Mouse (Mus musculus) heart, adult 11 months (tissue): ENCODE results near the gene Col5a1.
A peak's percentile ranks its signal among the peaks of the same experiment; 100 is the strongest.

Experiments used
- DNase-seq: peaks from one replicate; pipeline ENCODE4 v3.0.0; 2022

Col5a1 gene

DNA sequence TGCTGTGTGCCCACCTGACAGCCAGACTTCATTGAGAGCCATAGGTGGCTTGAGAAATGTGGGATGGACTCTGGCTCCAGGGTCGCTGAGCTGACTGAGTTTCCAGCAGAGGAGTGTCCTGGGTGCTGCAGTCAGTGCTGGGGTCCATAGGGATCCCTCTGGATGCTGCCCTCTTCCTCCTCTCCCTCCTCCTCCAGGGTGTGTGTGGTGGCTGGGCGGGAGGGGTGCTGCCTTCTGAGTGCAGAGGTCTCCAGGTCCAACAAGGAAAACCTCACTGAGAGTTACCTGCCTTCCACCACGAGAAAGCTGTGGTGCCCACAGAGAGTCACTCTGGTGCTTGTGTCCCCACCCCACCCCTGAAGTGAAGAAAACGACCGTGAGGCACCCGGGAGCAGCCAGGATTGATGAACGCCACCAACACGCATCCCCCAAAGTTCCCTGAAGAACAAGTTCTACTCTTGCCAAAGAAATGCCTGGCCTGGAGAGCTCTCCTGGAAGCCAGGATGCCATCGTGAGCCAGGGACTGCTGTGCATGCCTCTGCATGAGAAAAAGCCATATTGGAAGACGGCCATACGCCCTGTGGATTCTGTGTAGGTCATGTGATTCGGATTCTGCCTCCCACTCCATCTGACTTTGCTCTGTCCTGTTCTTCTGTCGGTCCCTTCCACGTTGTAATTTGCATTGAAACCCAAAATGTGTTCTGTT is 152.3 kb downstream of the Col5a1 start:
- peak; percentile 92 for DNase-seq

DNA sequence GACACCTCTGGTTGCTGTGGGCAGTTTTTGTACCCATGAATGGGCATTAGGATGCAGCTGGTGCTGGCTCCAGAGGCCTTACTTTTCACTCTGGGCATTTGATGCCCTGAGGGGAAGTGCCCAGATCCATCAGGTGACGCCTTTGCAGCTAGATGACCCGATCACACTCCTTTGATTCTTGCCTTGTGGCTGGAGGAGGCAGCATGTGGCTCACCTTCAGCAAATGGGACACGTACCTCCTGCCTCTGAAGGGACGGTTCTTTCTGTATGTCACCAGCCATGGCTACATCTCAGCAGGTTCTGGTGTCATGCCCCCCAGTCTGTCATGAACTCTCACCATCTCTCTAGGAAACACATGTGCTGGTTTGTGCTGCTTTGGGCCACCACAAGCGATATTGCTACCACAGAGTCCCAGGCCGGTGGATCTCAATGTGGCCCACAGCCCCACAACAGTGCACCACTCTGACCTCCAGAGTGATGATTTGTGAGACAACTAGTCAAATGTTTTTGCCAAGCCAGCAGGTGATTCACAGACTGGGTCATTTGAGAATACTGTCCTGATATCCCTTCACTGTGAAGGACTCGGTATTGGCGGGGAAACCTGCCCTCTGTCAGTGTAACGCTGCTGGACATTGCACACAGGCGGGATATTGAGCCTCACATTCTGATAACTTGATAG is 153.6 kb downstream of the Col5a1 start:
- peak; percentile 90 for DNase-seq

DNA sequence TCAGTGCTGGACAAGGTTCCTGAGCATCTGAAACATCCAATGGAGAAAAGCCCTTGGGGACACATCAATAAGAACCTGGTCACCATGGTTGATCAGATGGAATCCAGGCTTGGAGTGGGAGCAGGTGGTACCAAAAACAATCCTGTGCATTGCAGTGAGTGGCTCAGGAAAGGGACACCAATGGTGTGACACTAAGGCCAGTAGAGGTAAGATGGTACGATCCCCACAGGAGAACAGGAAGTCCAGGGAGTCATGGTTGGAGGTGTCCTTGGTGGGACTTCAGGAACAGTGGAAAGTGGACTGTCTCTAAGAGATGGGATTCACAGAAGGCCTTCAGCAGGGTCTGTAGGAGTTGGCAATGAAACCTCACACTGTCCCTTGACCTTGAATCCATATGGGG is 154.2 kb downstream of the Col5a1 start:
- DNase-seq, result peak; percentile 83

DNA sequence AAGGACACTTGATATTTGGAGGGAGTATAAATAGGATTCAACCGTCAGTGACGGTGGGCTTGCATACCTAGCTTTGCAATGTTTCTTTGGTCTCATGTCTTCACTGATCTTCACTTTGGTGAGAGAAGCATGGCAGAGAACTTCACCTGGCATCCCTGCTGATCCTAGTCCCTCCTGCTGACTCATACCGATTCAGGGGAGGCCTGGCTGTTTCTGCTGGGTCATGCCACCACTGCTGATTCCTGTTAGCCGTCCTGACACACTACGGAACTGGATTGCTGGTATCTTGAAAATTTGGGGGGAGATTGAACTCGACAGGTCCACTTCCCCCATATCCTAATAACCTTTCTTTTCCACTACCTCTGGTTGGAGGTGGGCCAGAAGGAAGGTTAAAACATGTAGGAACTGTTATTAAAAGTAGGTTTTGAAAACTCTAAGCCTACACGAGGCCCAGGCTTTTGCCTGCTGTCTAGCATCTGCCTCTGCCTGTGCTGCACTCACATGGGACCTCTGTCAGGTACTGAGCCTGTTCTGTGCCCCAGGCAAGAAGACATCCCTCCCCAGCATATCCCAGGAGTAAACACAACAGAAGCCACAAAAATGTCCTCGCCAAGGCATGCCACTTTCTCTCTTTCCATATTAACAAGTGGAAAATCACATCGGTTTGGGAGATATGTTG is 158.8 kb downstream of the Col5a1 start:
- peak; percentile 78 for DNase-seq

DNA sequence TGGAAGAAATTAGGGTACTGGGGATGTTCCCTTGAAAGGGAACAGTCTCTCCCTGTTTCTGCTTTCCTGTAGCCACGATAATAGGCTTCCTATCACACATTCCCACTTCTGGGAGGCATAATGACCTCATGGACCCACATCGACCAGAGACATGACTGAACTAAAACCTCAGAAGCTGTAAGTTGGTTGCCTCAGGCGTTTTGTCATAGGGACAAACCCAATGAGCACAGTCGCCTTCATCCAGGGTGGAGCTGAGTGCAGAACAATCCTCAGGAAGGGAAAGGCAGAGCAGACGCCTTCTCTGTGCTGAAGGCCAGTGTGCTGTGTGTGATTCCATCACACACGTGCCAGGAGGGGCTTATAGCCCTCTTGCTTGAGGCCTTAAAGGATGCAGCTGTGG is 160.1 kb downstream of the Col5a1 start:
- DNase-seq, result peak; percentile 61

DNA sequence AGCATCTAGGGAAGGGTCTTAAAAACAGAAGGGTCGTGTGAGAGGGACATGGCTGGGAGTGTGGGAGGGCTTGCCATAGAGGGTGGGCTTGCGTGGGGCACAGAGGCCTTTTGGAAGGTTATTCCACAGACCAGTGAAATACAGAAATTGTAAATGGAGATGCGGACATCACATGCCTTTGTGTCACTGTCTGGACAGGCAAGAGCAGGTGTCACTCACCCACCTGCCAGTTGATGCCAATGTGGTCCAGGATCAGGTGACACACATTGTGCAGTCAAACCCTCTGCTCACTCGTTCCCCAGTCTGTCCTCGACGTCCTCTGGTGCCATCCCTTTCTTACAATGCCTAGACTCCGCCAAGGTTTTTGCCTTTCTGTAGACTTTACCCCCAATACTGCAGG is 160.9 kb downstream of the Col5a1 start:
- peak; percentile 79 for DNase-seq

- no peak for DNase-seq
Measured at GRCm38 (mm10) chr2:28059922-28060321, 173.7 kb downstream of the Col5a1 start.

- no peak for DNase-seq
Measured at GRCm38 (mm10) chr2:28063711-28064338, 177.6 kb downstream of the Col5a1 start.

DNA sequence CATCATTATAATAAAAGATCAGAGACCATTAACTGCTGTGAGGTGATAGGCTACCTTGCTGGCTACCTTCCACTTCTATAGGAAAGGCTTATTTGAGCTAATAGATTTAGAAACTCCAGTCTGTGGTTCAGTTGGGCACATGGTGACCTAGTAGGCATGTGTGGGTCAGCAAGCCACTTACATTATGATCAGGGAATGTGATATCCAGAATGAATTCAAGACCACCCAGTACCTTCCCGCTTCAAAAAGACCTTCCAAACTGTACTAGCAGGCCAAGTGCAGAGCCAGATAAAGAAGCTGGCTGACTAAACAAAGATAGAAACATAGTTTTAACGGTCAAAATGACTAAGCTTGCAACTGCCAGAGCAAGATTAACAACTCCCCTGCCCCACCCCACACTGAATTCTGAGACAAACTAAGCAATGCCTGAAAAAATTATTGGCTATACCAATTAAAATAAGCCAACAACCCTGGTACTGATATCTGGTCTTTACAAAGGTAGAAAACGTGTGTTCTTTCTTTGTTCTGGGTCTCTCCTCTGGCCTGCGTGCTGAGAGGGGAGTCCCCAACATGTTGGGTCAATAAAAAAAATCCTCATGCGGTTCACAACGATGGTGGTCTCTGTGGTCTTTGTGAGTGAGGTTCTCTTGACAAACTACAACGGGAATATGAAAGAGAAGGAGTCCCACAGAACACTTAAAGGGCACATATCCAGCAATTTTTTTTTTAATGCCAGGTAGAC is 178.3 kb downstream of the Col5a1 start:
- DNase-seq, result no peak

GRCm38 (mm10) chr2:28065081-28065651 is 178.9 kb downstream of the Col5a1 start:
- DNase-seq, result no peak

DNA sequence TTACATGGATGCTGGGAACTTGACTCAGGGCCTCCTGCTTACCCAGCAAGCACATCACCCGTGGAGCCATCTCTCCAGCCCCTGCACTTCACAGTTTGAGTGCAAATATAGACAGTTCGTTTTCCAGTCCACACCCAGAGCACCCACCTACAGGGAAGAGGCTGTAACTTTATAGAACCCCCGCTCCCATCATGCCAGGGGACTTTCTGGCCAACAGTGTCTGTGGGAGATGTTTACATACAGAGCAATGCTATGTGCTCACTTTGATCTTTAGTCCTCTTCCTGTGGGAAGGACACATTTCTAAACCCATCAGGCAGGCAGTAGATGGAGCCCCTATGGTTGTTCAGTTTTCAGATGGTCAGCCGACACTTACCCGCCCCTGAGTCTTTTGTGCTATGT is 180.5 kb downstream of the Col5a1 start:
- no peak for DNase-seq

- DNase-seq, result no peak
Measured at GRCm38 (mm10) chr2:28067175-28067574, 180.9 kb downstream of the Col5a1 start.

GRCm38 (mm10) chr2:28067821-28068536 is 181.8 kb downstream of the Col5a1 start:
- no peak for DNase-seq

- no peak for DNase-seq
Measured at GRCm38 (mm10) chr2:28068537-28068878, 182.3 kb downstream of the Col5a1 start.

GRCm38 (mm10) chr2:28075616-28076187 is 189.5 kb downstream of the Col5a1 start:
- DNase-seq, result no peak

DNA sequence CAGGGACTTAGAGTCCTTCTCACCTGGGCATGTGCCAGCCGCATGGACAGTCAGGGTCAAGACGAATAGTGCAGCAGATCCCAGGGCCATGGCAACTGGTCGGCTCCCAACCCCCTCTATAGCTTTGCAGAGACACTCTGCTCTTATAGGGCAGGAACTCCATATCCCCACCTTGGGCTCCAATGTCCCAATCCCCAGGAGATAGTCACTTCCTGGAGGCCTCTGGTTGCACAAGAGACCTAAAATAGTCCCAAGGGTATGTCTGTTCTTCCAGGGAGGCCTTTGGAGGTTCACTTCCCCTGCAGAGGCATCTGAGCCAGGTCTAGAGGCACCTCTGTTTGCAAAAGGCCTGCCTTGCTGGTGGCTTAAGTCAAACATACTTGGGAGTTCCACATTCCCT is 198.5 kb downstream of the Col5a1 start, which contains the start of gene Fcnb:
Fcnb (minus strand) TSS at position 118 of the 400 bp plus-strand sequence.
- DNase-seq, result no peak

DNA sequence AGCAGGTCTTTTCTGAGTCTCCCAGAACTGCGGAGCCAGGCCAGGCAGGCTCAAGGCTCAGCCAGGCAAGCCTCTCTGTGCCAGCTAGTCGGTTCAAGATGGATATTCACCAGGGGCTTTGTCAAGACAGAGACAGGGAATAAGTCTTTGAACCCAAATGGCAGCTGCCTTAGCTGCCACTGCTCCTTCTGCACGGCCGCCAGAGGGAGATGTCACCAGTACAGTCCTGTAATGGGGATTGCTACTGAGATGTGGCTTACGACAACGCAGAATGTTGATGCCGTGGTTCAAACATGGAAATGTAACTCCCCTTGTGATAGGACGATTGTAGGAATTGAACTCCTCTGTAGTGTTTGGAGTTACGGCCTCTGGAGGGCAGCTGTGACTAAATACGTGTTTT is 199.9 kb downstream of the Col5a1 start:
- no peak for DNase-seq

DNA sequence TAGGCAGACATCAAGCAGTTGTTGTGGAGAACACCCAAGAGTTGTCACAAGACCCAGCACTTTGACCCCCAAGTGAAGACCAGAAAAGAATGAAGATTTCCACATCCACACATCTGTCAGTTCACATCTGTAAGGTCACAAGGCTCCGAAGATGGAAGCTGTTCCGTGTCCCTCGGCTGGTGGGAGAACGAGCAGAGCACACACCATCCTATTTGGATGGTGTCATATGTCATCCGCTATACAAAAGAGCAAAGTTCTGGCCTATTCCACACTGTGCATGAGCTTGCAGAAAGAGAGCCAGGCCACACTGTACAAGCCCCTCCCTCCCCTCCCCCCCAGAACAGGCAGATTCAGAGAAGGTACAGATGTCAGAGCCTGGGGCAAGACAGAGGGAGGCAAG is 202.9 kb downstream of the Col5a1 start:
- no peak for DNase-seq
